Mouse (Mus musculus) activated CD4-positive, CD25-positive, alpha-beta regulatory T cell, adult 9 weeks (primary cell): ENCODE results near the gene Prodh2. TPM values are rescaled to one million over a fixed set of nuclear protein-coding genes. Genes with fewer than 3 reads are reported as not detected.

Experiments used
- polyA plus RNA-seq: library from polyadenylated mRNA; unstranded; fragments of 100-300 nt; shearing (Covaris generic); gene quantifications from one replicate; pipeline ENCODE4 v1.2.1, GENCODE M21; 2017

Gene Prodh2
- polyA plus RNA-seq, result not detected

GRCm38 (mm10) chr7:30493401-30493931 lies at the start of gene Prodh2:
Prodh2 (plus strand) TSS chr7:30493622.

GRCm38 (mm10) chr7:30444971-30445751 lies 48.3 kb upstream of the Prodh2 start, which contains the start of gene Aplp1:
Aplp1 (minus strand) TSS chr7:30445535.

GRCm38 (mm10) chr7:30457629-30458330 lies 35.6 kb upstream of the Prodh2 start, which contains the start of the genes Kirrel2 and Nphs1:
Kirrel2 (minus strand) TSS chr7:30457690.
Nphs1 (plus strand) TSS chr7:30458315.

GRCm38 (mm10) chr7:30534633-30535577 lies 41.5 kb downstream of the Prodh2 start, which contains the start of gene Arhgap33:
Arhgap33 (minus strand) TSS chr7:30535060.

GRCm38 (mm10) chr7:30552102-30553020 lies 58.9 kb downstream of the Prodh2 start, which contains the start of the genes Hspb6 and Proser3:
Hspb6 (plus strand) TSS chr7:30552178.
Proser3 (minus strand) TSS chr7:30552299.

GRCm38 (mm10) chr7:30559443-30559954 lies 66.1 kb downstream of the Prodh2 start, which contains the start of gene Lin37:
Lin37 (minus strand) TSS chr7:30559838.

Other genes starting within 250 kb of the Prodh2 start
- gene Thap8, start 213.5 kb upstream of the Prodh2 start, polyA plus RNA-seq, result 0.27 TPM
- 6.3 TPM for gene Wdr62, start 213.2 kb upstream of the Prodh2 start, polyA plus RNA-seq
- 7.7 TPM for gene Clip3, start 201.9 kb upstream of the Prodh2 start, polyA plus RNA-seq
- gene Alkbh6, start 184.9 kb upstream of the Prodh2 start, polyA plus RNA-seq, result 158 TPM
- gene Syne4, start 178.8 kb upstream of the Prodh2 start, polyA plus RNA-seq, result 20.3 TPM
- not detected for gene E130208F15Rik, start 171.9 kb upstream of the Prodh2 start, polyA plus RNA-seq
- 7.7 TPM for gene Sdhaf1, start 169.7 kb upstream of the Prodh2 start, polyA plus RNA-seq
- not detected for gene Lrfn3, start 130.8 kb upstream of the Prodh2 start, polyA plus RNA-seq
- 7.6 TPM for gene Tyrobp, start 79.9 kb upstream of the Prodh2 start, polyA plus RNA-seq
- 400 TPM for gene Hcst, start 73.8 kb upstream of the Prodh2 start, polyA plus RNA-seq
- 106 TPM for gene Nfkbid, start 71.9 kb upstream of the Prodh2 start, polyA plus RNA-seq
- gene Aplp1, start 48.1 kb upstream of the Prodh2 start, polyA plus RNA-seq, result 5.2 TPM
- not detected for gene Kirrel2, start 35.9 kb upstream of the Prodh2 start, polyA plus RNA-seq
- gene Nphs1, start 35.3 kb upstream of the Prodh2 start, polyA plus RNA-seq, result not detected
- gene Arhgap33, start 41.4 kb downstream of the Prodh2 start, polyA plus RNA-seq, result 1.1 TPM
- 3.2 TPM for gene Hspb6, start 58.6 kb downstream of the Prodh2 start, polyA plus RNA-seq
- 10.4 TPM for gene Proser3, start 58.7 kb downstream of the Prodh2 start, polyA plus RNA-seq
- gene Lin37, start 66.2 kb downstream of the Prodh2 start, polyA plus RNA-seq, result 108 TPM
- gene U2af1l4, start 69.7 kb downstream of the Prodh2 start, polyA plus RNA-seq, result 42.0 TPM
- gene Gm49396, start 69.7 kb downstream of the Prodh2 start, polyA plus RNA-seq, result 105 TPM
- gene Psenen, start 70.0 kb downstream of the Prodh2 start, polyA plus RNA-seq, result 242 TPM
- 243 TPM for gene Igflr1, start 71.8 kb downstream of the Prodh2 start, polyA plus RNA-seq
- gene Kmt2b, start 95.1 kb downstream of the Prodh2 start, polyA plus RNA-seq, result 12.2 TPM
- 17.6 TPM for gene Zbtb32, start 105.3 kb downstream of the Prodh2 start, polyA plus RNA-seq
- 0.45 TPM for gene Upk1a, start 119.2 kb downstream of the Prodh2 start, polyA plus RNA-seq
- gene Cox6b1, start 132.5 kb downstream of the Prodh2 start, polyA plus RNA-seq, result 808 TPM
- not detected for gene Etv2, start 142.2 kb downstream of the Prodh2 start, polyA plus RNA-seq
- 206 TPM for gene Rbm42, start 156.7 kb downstream of the Prodh2 start, polyA plus RNA-seq
- gene Haus5, start 171.4 kb downstream of the Prodh2 start, polyA plus RNA-seq, result 31.3 TPM
- not detected for gene Pmis2, start 178.0 kb downstream of the Prodh2 start, polyA plus RNA-seq
- gene 2200002J24Rik, start 205.3 kb downstream of the Prodh2 start, polyA plus RNA-seq, result not detected
- not detected for gene Atp4a, start 218.6 kb downstream of the Prodh2 start, polyA plus RNA-seq
- 109 TPM for gene Tmem147, start 235.9 kb downstream of the Prodh2 start, polyA plus RNA-seq